Mouse (Mus musculus): ENCODE data around the gene Ndufa4l2.

Gene Ndufa4l2

DNA sequence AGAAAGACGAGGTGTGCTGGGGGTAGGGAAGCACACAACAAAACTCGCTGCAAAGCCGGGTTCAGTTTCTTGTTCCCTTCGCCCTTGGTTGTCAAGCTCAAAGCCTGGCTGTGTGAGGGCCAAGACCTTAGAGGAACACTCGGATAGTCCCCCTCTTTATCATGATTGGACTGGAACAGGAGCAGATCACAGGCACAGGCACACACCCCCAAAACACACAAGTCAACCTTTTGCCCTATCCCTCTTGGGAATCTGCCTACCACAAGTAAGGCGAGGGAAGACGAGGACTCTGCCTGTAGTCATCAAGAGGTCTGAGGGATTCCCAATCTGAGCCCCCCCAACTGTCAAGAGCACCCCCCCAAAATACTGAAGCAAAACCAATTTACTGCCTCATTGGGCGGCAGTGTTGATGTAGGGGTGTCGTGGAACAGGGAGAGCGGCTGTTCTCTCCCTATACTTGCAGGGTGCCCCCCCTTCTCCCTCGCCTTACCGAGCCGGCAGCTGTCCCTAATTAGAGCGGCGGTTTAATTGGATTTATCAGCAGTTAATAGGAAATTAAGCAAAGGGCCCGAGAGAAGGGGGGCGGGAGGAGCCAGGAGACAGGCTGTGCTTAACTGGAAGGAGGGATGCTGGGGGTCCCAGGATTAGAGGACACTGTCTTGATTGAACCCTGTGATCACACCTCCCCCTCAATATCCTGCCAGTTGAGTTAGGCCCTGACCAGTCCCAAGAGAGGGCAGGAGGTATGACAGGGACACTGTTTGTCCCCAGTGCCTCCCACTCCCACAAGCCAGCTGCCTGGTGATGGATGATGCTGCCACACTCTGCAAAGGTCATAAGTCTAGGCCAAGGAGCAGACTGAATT, 4.7 kb upstream of the Ndufa4l2 start:
- DNase-seq (ENCODE audit: low read depth) = no peak

DNA sequence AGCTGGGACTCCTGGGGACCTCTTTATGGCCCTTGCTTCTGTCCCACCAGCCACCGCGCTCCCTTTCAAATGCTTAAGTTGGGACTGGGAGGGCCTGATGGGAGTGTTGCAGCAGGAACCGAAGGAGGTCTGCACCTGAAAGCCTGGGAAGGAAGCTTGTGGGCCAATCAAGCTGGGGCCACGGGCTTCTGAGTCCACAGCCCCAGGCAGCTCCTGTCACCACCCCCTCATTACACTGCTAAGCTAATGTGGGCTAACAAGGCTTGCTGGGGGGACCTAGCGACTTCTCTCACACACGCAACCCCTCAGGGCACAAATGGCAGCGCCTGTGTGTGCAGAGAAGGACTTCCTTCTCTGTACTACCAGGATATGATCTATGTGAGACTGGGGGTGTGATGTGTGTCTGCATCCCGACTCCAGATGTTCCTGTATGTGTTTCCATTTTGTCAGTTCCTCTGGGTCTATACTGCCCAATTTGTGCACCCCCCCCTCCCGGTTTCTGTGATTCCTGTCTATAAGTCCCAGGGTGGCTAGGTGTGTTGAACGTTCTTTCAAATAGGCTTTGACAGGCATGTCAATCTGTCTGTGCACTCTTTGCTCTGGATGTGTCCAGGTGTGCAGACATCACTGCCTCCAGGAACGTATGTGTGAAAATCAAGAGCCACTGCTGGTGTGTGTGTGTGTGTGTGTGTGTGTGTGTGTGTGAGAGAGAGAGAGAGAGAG, 3.7 kb upstream of the Ndufa4l2 start:
- no peak for DNase-seq (ENCODE audit: low read depth)

DNA sequence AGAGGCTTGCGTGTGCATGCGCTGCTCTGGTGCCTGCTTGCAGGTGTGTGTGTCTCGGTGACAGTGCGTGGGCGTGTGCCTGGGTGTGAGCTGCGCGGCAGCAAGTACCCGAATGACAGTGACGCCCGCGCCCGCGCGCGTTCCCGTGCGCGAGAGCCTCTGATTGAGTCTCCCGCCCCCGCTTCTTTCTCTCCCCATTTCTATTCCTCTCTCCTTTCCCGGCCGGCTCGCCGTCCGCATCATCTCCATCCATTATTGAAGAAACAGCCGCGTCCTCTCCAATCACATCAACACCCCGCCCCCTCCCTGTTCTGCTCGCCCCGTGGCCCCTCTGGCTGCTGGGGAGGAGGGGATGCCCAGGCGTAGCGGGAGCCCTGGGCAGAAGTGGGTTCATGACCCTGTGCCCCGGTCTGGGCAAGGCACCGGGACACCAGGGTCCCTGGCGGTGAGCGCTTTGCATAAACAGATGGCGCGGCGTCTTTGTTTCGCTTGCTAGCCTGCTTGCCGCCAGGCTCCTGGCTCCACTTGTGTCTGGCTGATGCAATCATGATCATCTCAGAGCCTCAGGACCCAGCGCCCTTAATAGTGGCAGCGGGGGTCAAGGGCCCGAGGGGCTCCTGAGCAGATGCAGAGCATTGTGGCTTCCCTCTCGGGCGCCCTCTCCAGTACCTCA, 3.0 kb upstream of the Ndufa4l2 start:
- no peak for DNase-seq (ENCODE audit: low read depth)

- no peak for DNase-seq (ENCODE audit: low read depth)
Observed at GRCm38 (mm10) chr10:127512307-127512666, 2.5 kb upstream of the Ndufa4l2 start.

GRCm38 (mm10) chr10:127512813-127513212, 2.0 kb upstream of the Ndufa4l2 start:
- DNase-seq (ENCODE audit: low read depth) = peak; percentile 82

DNA sequence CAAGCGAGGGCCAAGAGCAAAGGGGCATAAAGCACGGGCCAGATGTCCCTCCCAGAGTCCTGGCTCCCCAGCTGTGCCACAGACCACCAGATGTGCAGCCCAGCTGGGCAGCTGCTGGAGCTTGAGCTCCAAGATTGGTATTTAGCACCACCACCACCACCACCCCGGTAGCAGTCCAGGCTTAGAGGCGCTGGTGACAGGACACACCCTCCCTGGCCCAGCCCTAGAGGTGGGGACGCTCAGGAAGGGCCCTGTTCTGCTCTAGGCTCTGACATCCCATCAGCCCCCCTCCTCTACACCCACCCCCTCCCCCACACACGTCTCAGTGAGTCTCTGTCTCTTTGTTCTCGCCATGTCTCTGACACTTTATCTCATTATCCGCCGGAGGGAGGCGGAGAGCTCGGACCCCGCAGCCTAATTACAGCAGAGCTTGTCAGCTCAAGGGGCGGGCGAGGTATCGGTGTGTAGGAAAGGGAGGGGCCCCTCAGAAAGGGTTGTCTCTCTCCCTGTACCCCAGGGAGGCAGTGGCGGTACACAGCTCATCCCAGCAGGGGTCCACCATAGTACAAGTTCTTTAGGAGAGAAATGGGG, 1.2 kb upstream of the Ndufa4l2 start:
- DNase-seq (ENCODE audit: low read depth) = no peak

DNA sequence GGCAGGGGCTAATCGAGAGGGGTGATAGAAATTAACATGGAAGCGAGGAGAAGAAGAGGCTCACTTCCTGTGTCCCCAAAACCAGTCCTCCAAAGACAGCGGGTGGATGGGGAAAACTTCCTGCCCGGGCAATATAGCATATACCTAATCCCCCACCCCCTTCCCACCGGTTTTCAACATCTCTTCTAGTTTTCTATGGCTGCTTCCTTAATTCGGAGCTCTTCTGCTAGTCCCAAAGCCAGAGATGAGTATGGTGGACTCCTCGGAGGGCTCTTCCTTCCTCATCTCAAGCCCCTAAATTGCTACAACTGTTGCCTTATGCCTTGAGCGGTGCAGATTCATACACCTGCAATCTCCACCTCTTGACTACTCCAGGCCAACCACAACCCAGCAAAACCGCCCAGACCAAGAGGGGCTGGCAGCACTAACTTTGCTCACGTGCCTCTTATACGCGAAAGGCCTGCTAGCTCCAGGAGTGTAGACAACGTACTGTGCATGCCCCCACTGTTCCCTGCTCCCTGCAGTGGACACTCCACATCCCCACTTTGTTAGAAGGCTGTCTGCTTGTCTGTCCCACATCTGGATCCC, 562 bp upstream of the Ndufa4l2 start:
- DNase-seq (ENCODE audit: low read depth) = no peak

DNA sequence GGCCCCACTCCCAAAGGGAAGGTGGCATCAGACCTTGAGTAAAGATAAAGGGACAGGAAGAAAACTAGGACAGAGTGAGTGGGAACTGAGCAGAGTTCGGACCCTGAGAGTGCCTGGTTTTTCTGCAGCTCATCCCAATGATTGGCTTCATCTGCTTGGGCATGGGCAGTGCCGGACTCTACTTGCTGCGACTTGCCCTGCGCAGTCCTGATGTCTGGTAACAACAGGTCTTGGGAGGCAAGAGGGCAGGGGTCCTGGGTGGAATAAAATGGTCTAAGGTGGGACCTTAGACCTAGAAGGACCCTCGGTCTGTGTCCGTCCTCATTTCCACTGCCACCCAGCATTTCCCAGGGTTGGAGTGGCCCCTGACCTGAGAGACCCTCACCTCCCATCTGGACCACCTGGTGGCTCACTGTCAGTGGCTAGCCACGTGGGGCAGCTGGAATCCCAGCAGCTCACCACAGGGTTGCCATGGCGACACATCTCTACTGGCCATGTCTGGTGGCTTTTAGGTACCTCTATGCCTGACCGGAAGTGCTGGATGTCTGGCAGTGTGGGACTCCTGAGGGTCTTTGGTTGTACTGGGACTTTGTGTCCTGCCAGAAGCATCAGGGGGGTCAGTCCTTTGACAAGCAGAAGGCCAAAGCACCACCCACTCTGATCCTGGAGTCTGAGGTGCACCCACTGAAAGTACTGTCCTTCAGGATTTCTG, 660 bp downstream of the Ndufa4l2 start:
- no peak for DNase-seq (ENCODE audit: low read depth)

DNA sequence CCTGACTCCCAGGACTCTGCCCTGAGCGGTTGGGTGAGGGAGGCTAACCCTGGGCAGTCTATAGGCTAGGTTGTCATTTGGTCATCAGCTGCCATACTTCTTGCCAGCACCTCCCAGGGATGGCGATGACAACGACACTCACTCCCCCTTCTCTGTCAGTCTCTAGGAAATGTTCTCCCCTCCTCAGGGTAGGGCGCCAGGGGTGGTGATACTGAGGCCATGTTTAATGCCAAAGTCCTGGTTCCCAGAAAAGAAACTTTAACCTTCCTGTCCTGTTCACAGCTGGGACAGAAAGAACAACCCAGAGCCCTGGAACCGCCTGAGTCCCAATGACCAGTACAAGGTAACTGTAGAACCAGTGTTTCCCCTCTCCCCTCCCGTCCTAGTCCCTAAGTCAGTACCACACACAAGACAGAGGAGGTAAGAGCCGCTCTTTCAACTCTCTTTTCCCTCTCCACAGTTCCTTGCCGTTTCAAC, 1.3 kb downstream of the Ndufa4l2 start:
- DNase-seq (ENCODE audit: low read depth) = no peak

GRCm38 (mm10) chr10:127516576-127517260, 2.0 kb downstream of the Ndufa4l2 start:
- no peak for DNase-seq (ENCODE audit: low read depth)

DNA sequence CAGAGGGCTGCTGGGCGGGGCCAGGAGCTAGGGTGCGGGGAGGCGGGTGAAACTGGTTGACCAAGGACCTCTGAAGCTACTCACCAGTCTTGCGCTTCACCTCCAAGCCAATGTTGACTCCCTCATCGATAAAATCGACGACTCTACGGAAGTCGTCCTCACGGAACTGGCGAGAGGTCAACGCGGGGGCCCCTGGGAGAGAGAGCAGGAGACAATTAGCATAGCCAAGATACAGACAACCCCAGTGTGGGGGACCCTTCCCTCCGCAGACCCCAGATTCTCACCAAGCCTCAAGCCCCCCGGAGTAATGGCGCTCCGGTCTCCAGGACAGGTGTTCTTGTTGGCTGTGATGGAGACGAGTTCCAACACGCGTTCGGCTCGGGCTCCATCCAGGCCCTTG, 3.2 kb downstream of the Ndufa4l2 start:
- DNase-seq (ENCODE audit: low read depth) = no peak

DNA sequence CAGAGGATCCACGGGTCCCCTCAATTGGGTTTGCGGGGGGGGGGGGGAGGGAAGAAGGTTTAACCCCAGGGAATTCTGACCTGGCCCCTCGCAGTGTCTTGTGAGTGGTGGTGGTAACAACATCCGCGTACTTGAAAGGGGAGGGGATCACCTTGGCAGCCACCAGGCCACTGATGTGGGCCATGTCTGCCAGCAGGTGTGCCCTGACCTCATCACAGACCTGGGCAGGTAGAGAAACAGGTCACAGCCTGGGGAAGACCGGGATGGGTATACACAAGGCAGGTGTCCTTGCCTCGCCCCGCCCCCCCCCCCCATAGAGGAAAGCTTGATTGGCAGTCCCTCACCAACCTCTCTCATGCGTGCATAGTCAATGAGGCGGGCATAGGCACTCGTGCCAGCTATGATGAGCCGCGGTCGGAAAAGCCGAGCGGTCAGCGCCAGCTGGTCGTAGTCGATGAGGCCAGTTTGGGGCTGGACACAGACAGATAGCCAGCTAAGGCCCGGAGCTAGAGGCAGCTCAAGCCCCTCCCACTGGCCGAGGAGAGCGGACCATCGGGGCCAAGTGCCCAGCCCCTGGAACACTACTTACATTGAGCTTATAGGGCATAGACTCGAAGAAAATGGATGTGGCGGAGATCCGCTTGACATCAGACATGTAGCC, 4.4 kb downstream of the Ndufa4l2 start:
- DNase-seq (ENCODE audit: low read depth) = no peak

DNA sequence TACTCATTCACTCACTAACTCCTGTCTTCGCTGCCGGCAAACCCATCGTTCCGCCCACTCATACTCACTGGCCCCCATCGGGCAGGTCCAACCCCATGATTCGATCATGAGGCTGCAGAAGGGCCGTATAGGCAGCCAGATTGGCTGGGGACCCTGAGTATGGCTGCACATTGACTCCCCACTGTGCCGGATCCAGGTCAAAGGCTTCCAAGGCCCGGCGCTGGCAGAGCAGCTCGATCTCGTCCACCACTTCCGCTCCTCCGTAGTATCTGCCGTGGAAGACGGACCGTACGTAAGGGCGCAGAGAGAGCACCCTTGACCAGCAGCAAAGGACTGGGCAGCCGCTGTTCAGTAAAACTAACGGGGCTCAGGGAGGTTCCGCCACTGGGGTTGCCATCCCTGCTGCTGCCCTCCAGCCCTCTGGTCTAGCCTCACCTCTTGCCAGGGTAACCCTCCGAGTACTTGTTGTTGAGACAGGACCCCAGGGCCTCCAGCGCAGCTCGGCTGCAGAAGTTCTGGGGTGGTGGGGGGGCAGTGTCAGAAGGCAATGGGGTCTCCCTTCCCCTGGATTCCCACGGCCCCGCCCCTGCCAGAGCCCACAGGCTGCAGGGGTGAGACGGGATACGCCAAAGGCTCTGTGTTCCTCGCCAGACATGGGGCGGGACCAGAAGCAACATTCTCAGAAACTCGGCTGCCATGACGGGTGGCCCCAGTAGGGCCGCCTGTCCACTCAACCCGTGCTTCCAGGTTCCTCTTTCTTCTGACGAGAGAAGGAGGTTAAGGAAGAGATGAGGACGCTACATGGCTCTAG, 5.3 kb downstream of the Ndufa4l2 start:
- DNase-seq (ENCODE audit: low read depth) = no peak

GRCm38 (mm10) chr10:127520714-127521357, 6.1 kb downstream of the Ndufa4l2 start:
- DNase-seq (ENCODE audit: low read depth) = no peak

GRCm38 (mm10) chr10:127521611-127522080, 6.9 kb downstream of the Ndufa4l2 start:
- peak; percentile 70 for DNase-seq (ENCODE audit: low read depth)

- peak; percentile 96 for DNase-seq (ENCODE audit: low read depth)
Observed at GRCm38 (mm10) chr10:127522088-127522581, 7.4 kb downstream of the Ndufa4l2 start, which contains the start of gene Shmt2. Gene Shmt2, minus strand, starts transcription at chr10:127522444.

GRCm38 (mm10) chr10:127524646-127525255, 10.0 kb downstream of the Ndufa4l2 start:
- no peak for DNase-seq (ENCODE audit: low read depth)

DNA sequence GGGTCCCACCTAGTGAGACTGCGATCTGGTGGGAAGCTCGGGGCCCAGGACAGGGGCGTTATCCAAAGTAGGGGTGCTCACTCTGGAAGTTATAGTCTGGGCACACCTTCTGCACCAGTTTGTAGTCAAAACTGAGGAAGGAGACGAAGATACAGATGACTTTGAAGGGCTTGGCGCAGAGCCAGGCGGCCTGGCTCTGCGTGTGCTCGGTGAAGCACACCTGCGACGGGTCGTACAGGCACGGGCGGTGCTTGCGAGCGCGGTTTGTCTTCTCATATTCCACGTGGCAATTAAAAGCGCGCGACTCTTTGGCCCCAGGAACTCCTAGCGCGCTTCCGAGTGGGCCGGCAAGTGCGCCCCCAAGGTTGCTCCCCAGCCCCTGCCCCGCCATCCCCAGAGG, 11.3 kb downstream of the Ndufa4l2 start:
- no peak for DNase-seq (ENCODE audit: low read depth)
